Mouse (Mus musculus) spleen, postnatal 36 days (tissue): ENCODE measurements around the gene Cntnap2.
"Not testable (repeated sequence)": the region's sequence is repeated elsewhere in the genome, so short reads cannot be mapped to it uniquely, and the experiment has no call there.

ENCODE experiments used
- DNase-seq, 2 experiments: peaks; one replicate each; pipeline ENCODE4 v3.0.0; 2022; ENCODE audit warnings: low spot score in 2 of 2, mixed read lengths in 1 of 2

Cntnap2 gene

DNA sequence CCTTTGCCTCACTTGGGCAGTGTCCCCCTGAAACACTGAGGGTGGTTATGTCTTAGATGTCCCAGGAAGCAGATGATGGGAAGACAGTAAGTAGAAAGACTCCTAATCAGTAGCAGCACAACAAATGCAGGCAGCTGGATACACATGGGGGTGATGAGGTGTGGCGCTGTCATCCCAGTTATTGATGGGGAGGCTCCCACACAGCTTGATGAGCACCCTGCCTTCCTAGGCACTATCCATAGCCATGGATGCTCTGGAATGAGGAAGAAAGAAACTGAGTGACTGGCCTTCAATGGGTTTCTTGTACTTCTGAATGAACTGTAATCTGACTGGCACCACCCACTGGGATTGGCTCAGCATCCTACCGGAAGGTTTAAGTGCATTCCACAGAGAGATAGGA lies 1904.1 kb downstream of the Cntnap2 start:
- no peak for DNase-seq

DNA sequence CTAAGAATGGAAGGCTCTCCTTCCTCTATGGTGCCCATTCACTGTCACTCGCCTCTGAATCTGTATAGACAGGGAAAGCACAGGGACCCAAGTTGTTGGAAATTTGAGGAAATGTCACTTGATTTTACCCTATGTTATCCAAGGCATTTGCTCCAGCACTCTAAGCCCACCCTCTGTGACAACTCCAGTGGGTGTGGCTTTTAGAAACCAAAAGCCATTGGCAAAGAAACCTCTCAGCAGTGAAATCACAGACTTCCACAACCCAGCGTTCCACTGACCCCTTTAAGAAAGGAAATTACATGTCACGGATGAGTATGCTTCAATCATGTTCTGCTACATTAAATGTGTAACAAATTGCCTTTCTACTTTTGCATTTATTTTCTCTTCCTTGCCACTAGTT lies 1904.5 kb downstream of the Cntnap2 start:
- no peak for DNase-seq

DNA sequence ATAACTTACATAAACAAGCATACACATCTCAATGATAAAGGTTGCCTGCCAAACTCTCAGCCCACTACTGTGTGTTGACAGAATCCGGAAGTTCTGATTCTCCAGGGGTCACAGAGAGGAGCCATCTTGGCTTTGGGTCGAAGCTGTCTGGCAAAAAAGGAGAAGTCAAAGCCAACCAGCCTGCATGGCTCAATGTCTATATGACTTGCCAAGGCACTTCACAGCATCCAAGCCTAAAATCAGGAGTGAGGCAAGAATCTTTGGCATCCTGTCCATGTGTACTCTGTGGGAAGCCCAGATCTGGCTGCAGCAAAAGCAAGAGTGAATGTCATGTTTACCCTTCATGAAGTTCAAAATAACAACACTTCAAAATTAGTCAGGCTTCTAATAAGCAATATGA lies 1913.5 kb downstream of the Cntnap2 start:
- DNase-seq = no peak

DNA sequence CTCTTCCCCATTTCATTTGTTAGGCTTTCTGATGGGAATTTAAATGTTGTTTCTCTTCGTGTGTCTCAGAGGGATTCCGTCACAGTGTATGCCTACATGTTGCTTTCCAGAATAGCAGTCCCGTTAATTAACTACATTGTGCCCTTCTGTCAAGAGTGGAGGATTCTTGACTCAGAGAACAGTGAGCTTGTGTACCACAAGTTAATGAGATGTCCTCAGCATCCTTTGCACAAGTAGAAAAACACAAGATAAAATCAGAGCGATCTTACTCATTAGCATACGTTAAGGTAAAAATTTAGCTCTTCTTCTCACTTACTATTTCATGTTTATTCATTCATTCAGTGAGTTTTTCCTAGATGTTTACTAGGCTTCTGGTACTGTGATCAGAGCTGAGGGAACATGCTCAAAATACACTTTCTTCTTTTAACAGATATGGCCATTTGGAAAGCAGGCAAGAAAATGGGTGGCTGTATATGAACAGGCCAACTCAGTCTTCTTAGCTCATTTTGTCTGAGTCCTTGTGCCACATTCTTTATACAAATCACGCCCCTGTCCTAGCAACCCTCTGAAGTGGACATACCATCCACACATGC lies 1936.9 kb downstream of the Cntnap2 start:
- no peak for DNase-seq

DNA sequence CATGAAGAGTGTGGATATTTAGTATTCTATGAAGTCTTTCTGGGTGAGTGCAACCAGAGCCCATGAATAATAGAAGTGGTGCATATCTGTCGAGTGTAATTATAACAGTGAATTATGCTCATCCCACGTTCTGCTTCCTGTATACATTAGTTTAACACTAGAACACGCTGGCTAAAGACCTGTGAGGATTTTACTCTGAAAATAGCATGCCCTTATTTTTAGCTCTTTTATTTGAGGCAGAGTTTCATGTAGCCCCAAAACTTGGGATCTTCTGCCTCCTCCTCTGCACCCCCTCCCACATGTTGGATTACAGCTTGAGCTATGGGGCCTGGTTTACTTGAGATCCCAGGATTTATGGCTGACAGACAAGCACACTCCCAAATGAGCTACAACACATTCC lies 1945.3 kb downstream of the Cntnap2 start:
- no peak for DNase-seq

DNA sequence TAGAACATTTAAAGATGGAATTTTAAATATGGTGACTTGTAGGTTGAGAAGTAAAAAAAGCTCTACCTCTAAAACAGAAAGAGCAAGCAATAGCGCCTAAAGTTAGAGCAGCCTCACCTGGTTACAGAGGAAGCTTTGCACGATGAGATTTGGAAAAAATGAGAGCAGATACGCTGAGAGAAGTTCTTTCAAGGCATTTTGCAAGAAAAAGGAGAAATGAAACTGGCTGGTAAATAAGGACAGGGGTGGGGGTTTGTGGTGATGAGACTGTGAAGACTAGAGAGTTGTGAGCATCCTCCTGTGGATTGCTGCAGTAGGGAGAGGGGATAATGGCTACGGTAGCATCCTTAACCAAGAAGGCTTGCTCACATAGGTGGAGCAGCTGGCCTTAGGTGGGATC lies 1953.8 kb downstream of the Cntnap2 start:
- DNase-seq = no peak

DNA sequence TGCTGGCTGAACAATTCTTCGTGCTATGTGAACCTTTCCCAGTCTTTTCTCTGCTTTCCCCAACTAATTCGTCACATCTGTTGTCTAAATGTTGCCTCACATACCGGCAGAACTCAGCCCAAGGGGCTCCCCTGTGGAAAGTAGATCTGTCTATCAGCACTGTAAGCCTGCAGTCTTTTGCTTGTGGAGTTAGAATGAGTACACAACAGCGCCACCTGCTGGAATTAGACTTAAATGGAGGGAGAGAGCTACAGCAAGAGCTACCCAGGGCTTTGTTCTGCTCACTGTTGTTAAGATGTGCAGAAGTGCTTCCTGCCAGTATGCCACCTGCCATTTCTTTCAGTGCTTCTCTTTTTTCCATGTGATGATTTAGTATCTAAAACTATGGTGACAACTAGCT lies 1954.4 kb downstream of the Cntnap2 start:
- DNase-seq = peak; percentile 10 to 18

DNA sequence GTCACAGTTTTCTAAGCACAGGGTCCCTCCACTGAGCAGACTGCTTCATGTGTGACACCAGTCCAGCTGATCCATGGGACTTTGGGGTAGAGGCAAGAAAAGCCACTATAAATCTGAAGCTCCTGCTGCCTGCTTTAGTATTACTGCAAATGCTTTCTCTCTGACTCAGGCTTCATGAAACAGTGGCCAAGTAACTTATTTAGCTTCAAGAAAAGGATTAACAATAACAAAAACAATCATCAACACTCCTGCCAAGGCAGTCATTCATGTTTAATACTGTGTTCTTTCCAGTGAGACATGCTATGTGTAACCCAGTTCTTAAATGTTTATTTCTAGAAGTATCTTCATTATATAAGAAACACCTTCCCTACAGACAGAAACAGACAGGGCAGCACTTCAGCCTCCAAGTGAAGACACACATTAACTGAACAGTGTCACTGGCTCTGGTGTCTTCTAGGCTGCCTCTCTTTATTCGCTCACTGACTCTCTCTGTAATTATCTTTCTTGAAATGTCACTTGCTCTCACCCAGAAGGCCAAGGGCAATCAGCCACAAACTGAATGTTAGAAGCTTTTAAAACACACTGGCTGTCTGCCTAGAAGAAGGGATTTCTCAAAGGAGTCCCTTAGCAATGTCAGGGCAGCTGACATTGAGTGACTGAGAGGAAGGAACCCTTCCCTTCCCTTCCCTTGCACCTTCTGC lies 1955.9 kb downstream of the Cntnap2 start:
- DNase-seq = no peak

DNA sequence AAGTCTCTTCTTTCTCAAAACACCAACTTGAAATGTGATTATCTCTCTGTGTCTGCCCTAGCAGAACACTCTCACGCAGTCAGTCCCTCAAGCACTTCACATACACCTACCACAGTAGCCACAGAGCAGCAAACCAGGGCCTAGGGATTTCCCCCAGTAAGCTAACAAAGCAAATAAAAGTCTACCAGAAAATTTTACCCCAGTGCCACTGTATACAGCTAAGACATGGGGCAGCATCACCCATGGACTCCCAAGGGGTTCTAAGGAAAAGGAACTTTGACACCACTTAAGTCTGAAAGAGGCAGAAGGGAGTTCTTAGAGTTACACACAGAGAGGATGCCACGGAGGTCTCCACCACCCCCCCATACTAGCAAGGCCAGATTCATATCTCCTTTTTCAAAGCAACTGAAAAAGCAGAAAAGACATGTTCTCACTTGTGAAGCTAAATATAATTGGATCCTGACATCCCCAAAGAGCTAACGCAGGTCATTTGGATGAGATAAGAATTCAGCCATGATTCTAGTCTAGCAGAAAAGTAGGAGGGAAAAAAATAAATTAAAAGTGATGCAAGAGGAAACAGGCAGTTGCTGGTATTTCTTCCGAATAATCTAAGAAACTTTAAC lies 1967.0 kb downstream of the Cntnap2 start:
- DNase-seq = no peak

DNA sequence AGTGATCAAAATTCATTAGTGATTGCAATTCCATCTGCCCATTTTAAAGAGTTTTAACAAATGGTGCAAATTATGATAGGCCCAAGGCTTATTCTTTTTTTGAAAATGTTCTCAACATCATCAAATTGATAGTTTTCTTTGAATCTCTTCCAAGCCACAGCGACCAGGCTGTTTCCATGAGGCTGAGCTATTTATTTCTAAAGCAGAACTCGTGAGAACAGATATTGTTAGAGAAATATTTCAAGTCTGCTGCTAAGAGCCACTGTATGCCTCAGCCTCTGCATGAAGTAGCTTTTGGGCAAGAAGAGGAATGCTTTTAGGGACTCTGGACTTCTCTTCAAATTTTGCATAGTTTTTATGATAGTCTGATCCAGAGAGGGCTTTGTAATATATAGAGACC lies 1972.2 kb downstream of the Cntnap2 start:
- DNase-seq = no peak

DNA sequence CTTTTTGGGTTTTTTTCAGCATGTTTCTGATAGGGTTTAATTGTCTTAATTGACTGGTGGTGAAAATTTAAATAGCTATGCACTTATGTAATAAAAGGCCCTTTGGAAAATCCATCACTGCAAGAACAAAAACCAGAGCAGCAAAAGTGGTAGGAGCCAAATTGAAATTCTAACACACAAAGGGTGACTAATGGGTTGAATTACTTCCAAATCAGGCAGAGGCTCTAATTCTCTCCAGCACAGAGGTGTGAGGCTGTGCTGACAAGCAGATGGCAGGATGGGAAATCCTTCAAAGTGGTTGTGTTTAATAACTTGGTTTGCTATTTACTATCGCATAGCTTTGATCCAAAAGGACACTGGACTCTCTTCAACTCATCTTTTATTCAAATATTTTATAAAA lies 1983.4 kb downstream of the Cntnap2 start:
- no peak for DNase-seq

DNA sequence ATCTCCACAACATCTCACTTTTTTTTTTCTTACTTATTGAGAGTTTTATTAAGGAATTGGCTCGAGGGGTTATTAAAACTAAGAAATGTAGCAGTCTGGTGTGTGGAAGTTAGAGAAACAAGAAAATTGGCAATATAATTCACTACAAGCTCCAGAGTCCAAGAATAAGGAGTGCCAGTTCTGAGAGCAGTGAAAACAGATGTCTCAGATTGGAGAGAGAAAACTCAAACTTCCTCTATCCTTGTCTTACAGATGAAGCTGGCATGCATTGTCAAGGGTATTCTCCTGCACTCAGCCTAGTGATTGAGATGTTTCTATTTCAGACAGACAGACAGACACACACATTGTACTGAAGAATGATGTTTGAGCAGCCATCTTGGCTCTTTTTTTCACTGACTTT lies 1984.4 kb downstream of the Cntnap2 start:
- DNase-seq = no peak

DNA sequence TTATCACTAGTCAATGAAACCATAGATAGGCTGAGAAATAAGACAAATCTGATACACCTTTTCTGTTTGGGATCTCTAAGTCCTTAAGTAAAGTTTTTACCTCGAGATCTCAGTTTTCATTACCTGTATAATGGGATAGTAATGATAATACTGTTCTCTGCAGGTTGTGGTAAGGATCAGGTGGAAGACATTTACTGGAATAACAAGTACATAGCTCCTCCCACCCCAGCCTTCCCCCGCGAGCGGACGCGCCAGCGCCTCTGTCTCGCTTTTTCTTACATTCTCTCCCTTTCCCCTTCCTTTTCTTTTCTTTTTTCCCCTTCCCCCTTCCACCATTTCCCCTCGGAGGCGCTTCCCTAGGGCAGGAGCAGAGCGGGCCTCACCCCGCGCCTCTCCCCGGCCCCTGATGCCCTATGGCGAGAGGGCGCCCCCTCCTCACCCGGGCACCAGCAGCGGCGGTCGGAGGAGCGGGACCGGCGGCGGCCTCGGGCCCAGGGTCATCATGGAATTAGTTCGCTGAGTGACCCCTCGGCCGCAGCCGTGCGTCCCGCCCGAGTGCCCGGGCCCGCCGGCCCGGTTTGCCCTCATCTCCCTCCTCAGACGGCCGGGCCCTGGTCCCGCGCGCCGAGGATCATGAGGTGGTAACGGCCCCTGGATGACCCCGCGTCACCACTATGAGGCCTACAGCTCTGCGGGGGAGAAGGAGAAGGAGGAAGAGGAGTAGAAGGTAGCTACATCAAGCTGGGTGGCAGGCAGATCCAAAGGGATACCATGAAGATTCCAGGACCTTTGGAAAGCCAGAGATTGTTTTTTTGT lies 1985.4 kb downstream of the Cntnap2 start:
- no peak for DNase-seq

DNA sequence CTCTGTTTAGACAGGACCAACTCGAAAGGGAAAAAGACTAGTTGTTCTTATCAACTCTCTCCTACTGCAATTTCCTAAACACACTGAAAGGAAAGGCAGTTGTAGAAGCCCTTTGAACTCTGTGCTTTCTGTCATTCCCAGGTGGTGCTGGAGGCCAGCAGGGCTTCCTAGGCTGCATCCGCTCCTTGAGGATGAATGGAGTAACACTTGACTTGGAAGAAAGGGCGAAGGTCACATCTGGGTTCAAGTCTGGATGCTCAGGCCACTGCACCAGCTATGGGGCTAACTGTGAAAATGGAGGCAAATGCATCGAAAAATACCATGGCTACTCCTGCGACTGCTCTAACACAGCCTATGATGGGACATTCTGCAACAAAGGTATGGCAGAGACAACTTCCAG lies 1989.9 kb downstream of the Cntnap2 start:
- DNase-seq = no peak

DNA sequence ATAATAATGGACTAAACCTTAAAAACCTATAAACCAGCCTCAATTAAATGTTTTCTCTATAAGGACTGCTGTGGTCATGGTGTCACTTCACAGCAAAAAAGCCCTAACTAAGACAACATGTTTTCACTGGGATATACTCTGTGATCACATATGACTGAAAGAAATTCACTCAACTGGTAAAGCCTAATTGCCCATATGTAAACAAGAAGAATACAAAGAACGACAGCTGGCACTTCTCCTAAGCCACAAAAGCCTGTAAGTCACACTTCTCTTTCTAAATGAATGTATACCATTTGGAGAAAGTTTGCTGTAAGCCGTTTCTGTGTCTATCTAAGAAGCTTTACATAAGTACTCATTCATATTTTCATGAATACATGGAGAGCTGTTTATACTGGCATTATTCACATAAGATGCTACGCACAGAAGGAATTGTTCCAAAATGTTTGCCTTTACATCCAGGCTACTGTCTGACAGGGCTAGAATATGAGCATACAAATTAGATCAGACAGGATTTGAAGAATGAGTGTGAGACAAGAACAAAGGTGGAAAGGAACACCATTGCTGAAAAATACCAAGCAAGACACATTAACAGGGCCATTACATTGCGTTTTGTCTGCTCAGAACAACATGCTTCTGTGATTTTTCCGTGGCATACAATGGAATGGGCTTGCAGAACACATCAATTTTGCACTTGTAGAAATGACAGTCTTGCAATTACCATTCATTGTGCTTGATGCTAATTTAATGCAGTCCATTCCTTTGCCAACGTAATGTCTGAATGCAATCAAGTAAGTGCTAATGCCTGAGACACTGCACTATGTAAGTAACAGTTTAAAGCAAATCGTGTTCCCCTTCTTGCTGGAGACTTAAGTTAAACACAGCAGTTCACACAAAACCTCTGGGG lies 1991.4 kb downstream of the Cntnap2 start:
- DNase-seq = no peak

DNA sequence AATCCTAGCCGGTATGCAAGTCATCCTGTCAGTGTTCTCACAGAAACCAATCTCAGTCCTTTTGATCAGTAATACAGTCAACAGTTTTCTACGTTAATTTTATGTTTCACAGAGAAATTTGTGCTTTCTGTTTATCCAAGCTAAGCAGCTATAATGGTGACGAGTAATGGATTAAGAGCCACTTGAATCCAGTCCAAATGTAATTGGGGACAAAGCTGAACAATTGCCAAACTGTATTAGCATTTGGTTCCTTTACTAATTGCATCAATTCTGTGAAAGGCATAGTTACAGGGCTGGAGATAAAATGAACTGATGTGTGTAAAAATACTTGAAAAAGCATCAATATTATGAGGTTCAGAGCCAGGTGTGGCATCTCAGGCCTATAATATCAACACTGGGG lies 2002.2 kb downstream of the Cntnap2 start:
- no peak for DNase-seq

DNA sequence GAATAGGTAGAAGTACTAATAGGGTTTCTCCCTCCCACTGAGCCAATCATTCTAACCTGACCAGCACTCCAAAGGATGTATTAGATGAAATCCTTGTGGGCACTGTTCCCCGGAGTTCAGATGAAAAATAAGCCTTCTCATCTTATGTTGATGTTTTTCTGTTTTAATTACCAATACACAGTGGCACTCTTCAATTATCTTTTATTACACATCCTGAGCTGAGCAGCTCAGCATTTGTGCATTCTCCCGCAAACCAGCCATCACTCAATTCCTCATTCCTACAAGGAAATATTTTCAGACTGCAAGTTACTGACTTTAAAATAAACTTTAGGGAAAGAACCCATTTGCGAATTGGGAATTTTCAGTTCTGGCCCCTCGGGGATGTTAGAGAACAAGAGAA lies 2030.8 kb downstream of the Cntnap2 start:
- DNase-seq = no peak

DNA sequence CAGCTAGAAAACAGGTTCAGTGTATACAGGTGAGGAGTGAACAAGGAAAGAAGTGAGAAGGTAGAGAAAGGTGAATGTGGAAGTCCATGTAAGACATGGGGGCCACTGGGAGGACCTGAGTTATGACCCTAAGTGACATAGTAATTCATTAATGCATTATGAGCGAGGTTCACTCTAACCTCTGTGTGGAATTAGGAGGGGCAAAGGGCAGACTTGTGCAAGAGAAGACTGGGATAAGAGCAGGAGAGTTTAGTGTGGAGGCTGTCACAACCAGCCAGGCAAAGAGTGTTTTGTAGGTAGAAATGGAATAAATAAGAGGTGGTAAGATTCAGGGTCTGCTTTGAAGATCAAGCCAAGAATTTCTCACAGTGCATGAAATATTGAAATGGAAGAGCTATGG lies 2045.8 kb downstream of the Cntnap2 start:
- no peak for DNase-seq

DNA sequence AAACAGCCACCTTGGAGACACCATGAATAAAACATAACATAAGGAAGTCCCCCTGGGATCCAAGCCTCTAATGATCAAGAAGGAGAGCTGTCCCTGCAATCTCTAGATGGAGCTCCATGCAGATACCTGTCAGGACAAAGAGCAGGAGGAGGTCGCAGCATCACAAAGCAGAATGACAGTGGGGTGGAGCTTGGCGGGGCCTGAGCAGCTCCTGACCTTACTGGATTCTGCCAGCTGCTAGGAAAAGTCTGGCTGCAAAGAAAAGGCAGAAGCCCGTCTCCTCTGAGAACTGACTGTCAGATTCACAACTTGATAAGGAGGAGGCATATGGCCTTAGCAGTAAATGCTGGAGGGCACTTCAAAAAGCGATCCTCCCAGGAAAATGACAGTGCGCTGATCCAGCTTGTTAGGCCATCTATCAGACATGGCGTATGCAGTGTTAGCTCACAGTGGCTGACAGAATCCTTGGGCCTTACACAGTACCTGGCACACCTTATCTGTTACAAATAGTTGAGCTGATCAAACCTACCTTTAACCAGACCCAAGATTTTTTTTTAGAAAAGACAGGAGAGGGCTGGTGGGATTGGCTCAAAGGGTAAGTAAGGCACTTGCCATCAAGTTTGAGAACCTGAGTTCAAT lies 2050.5 kb downstream of the Cntnap2 start:
- DNase-seq = no peak

DNA sequence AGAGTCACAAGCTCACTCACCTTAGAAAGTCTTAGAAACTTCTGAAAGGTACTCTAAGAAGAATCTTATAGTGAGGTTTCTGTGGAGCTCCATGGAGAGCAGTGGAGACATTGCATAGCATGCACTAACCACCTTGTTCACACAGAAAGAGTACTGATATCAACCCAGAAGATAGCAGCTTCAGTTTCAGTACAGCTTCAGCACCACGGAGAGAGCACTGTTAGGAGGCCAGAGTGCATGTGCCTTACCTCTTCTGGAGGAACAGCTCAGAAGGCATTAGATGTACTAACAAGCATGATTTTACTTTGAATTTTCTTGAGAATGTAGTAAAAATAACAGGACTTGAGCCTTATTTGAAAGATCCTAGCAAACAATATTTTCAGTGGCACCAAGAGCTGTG lies 2074.9 kb downstream of the Cntnap2 start:
- not testable (repeated sequence) for DNase-seq

DNA sequence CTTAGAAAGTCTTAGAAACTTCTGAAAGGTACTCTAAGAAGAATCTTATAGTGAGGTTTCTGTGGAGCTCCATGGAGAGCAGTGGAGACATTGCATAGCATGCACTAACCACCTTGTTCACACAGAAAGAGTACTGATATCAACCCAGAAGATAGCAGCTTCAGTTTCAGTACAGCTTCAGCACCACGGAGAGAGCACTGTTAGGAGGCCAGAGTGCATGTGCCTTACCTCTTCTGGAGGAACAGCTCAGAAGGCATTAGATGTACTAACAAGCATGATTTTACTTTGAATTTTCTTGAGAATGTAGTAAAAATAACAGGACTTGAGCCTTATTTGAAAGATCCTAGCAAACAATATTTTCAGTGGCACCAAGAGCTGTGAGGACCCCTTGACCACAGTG lies 2093.9 kb downstream of the Cntnap2 start:
- DNase-seq = not testable (repeated sequence)
